Mouse (Mus musculus): ENCODE data around the gene Hs3st3b1. TPM values are rescaled to one million over a fixed set of nuclear protein-coding genes. Genes with fewer than 3 reads are reported as not detected.

The Hs3st3b1 gene
- polyA plus RNA-seq, 1 experiment from 2014 or later: 33.4 TPM

- Histone ChIP-seq H3K9me3 (ENCODE audit: low read length) (no peaks in the 10 kb centered on the region), H3K4me3 (ENCODE audit: low read length) (no peak overlapping the region), H3K4me1 (ENCODE audit: insufficient read depth, low read length) (no peaks in the 10 kb centered on the region), H3K27ac (ENCODE audit: low read length) (no peak overlapping the region), H3K27me3 (ENCODE audit: insufficient read depth, low read length) (no peaks in the 10 kb centered on the region), H3K36me3 (ENCODE audit: insufficient read depth, low read length) (no peaks in the 10 kb centered on the region), H3K4me2 (replicated peaks; ENCODE audit: low read depth, low read length) (no peak overlapping the region), H3K9ac (replicated peaks; ENCODE audit: low read length) (no peak overlapping the region)
- no peak for ATAC-seq (ENCODE audit: low FRiP score, low TSS enrichment)
- 85% methylated on average over 6 of the region's 6 CpGs for WGBS
Observed at GRCm38 (mm10) chr11:63851041-63851730, 70.9 kb downstream of the Hs3st3b1 start.

- Histone ChIP-seq H3K27ac (ENCODE audit: low read length) (no peak overlapping the region), H3K36me3 (ENCODE audit: insufficient read depth, low read length) (no peaks in the 10 kb centered on the region), H3K4me2 (replicated peaks; ENCODE audit: low read depth, low read length) (no peak overlapping the region), H3K4me1 (ENCODE audit: insufficient read depth, low read length) (no peaks in the 10 kb centered on the region), H3K9ac (replicated peaks; ENCODE audit: low read length) (no peak overlapping the region), H3K27me3 (ENCODE audit: insufficient read depth, low read length) (no peaks in the 10 kb centered on the region), H3K4me3 (ENCODE audit: low read length) (no peak overlapping the region), H3K9me3 (ENCODE audit: low read length) (no peaks in the 10 kb centered on the region)
- ATAC-seq (ENCODE audit: low FRiP score, low TSS enrichment): no peak
- WGBS: 78% methylated on average over 4 of the region's 4 CpGs
Observed at GRCm38 (mm10) chr11:63850261-63850660, 71.8 kb downstream of the Hs3st3b1 start.

GRCm38 (mm10) chr11:63845379-63845778, 76.7 kb downstream of the Hs3st3b1 start:
- Histone ChIP-seq H3K36me3 (ENCODE audit: insufficient read depth, low read length) (no peaks in the 10 kb centered on the region), H3K27ac (ENCODE audit: low read length) (no peak overlapping the region), H3K9me3 (ENCODE audit: low read length) (no peaks in the 10 kb centered on the region), H3K4me1 (ENCODE audit: insufficient read depth, low read length) (no peaks in the 10 kb centered on the region), H3K27me3 (ENCODE audit: insufficient read depth, low read length) (no peaks in the 10 kb centered on the region), H3K4me2 (replicated peaks; ENCODE audit: low read depth, low read length) (no peak overlapping the region), H3K4me3 (ENCODE audit: low read length) (no peak overlapping the region), H3K9ac (replicated peaks; ENCODE audit: low read length) (no peak overlapping the region)
- no peak for ATAC-seq (ENCODE audit: low FRiP score, low TSS enrichment)
- no CpG with 5 or more reads among the region's 6 CpGs for WGBS

- Histone ChIP-seq H3K27ac (ENCODE audit: low read length) (no peak overlapping the region), H3K36me3 (ENCODE audit: insufficient read depth, low read length) (no peaks in the 10 kb centered on the region), H3K27me3 (ENCODE audit: insufficient read depth, low read length) (no peaks in the 10 kb centered on the region), H3K4me1 (ENCODE audit: insufficient read depth, low read length) (no peaks in the 10 kb centered on the region), H3K9me3 (ENCODE audit: low read length) (no peaks in the 10 kb centered on the region), H3K9ac (replicated peaks; ENCODE audit: low read length) (no peak overlapping the region), H3K4me3 (ENCODE audit: low read length) (no peak overlapping the region), H3K4me2 (replicated peaks; ENCODE audit: low read depth, low read length) (no peak overlapping the region)
- ATAC-seq (ENCODE audit: low FRiP score, low TSS enrichment): no peak
- WGBS: 40% methylated on average over 8 of the region's 8 CpGs
Observed at GRCm38 (mm10) chr11:63844701-63845100, 77.4 kb downstream of the Hs3st3b1 start.

- 0 out of 2 replicates have a peak overlapping the region, but pooled peaks have one; percentile 7 for H3K4me2 ChIP-seq (replicated peaks; ENCODE audit: low read depth, low read length)
- WGBS: 32% methylated on average over 13 of the region's 13 CpGs
- ATAC-seq (ENCODE audit: low FRiP score, low TSS enrichment): no peak
Observed at GRCm38 (mm10) chr11:63837526-63837925, 84.6 kb downstream of the Hs3st3b1 start.

More at GRCm38 (mm10) chr11:63837526-63837925, 84.6 kb downstream of the Hs3st3b1 start:
- H3K4me1 ChIP-seq (ENCODE audit: insufficient read depth, low read length): peaks cover 3% of the 10 kb centered on the region; the same call in 1 of the 2 replicates
- no peaks in the 10 kb centered on the region for H3K36me3 ChIP-seq (ENCODE audit: insufficient read depth, low read length)
- no peak overlapping the region for H3K4me3 ChIP-seq (ENCODE audit: low read length)
- no peak overlapping the region for H3K9ac ChIP-seq (replicated peaks; ENCODE audit: low read length)
- peaks cover 8% of the 10 kb centered on the region; the same call in 1 of the 2 replicates for H3K27me3 ChIP-seq (ENCODE audit: insufficient read depth, low read length)
- no peaks in the 10 kb centered on the region for H3K9me3 ChIP-seq (ENCODE audit: low read length)
- no peak overlapping the region for H3K27ac ChIP-seq (ENCODE audit: low read length)

Other genes with a start within 250 kb of the Hs3st3b1 start
- gene Cox10, start 157.2 kb upstream of the Hs3st3b1 start, polyA plus RNA-seq (2015; fragmentation: Nextera tagmentation; extraction: Ambion mirVana): 29.3 and 30.9 TPM in 2 replicates

Measured in kidney, embryonic 16.5 days (tissue).